ENCODE assay signal across 8 mouse cellular contexts in the genomic region with DNA sequence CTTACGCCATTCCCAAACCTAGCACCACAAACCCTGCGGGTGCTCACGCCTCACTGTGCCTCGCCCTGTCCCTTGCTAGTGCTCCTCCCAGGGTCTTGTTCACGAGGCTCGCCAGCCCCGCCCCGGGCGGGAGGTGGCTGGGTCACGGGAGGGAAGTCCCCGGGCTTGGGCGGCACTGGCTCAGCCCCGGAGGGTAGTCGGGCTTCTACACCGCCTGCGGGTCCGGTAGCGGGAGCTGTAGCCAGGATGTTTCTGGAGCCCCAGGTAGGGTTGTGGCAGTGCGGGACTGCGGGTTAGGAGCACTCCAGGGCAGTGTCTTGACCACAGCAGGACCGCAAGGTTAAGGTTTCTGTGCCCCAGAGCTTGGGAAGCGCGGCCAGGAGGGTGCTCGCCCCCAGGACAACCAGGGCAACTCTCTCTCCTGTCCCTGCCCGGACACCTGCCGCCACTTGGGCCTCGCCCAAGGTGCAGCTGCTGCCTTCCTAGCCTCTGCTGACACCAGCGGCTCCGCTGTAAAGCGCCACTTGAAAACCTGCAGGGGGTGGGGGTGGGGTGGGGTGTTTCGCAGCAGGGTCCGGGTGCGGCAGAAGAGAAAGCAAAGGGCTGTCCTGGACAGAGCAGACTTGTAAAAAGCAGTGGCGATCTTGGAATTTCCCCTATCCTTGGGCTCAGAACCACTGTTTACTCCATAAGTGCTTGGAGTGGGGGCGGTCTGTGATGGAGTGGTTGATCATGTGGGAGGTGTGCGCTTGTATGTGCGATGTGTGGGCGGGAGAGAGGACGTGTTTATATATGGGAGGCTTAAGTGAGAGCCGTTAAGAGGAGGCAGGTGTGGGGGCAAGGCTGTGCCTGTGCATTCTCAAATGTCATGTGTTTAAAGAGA. TPM values are rescaled to one million over a fixed set of nuclear protein-coding genes. Genes with fewer than 3 reads are reported as not detected.
DNase-seq lines count a peak whose midpoint lies in the region; ATAC-seq and TF ChIP-seq lines count a peak whose summit lies in the region.

No protein-coding gene starts in this region.

- no peak for TF ChIP-seq CTCF in intestine, postnatal 0 days (IDR thresholded peaks at IDR 0.05; ENCODE audit: low read depth)
- TF ChIP-seq CTCF in liver, embryonic 14.5 days (IDR thresholded peaks at IDR 0.05; ENCODE audit: low read depth): no peak

- H3K9me3 ChIP-seq in intestine, postnatal 0 days (ENCODE audit: control insufficient read depth): no peaks in the 10 kb centered on the region
- H3K9me3 ChIP-seq in liver, embryonic 14.5 days (ENCODE audit: control insufficient read depth, low read length): no peaks in the 10 kb centered on the region

- WGBS in intestine, postnatal 0 days: under 1% methylated on average over 40 of the region's 40 CpGs
- WGBS in liver, embryonic 14.5 days (ENCODE audit: insufficient replicate concordance): 2% methylated on average over 40 of the region's 40 CpGs

- peak overlapping the region; percentile 46 for H3K4me3 ChIP-seq in intestine, postnatal 0 days (ENCODE audit: low read depth, low read length)
- H3K4me3 ChIP-seq in liver, embryonic 14.5 days (ENCODE audit: insufficient read depth in 1 of 2, low read depth in 2 of 2, low read length in 2 of 2): peak overlapping the region in 1 of 2 experiments; percentile 0; a peak in 1 of 4 replicates

- DNase-seq in spleen, adult 18-20 months: peak; percentile 16 to 35
- DNase-seq in spleen, adult 12 weeks (ENCODE audit: low spot score): no peak
- peak; percentile 75 for DNase-seq in cerebellum, adult 9-10 months
- peak; percentile 68 to 81 for DNase-seq in frontal cortex, postnatal 36 days (ENCODE audit: low spot score in 2 of 2)
- DNase-seq in liver, embryonic 14.5 days (ENCODE audit: low read depth in 3 of 3, low spot score in 3 of 3): no peak
- peak; percentile 30 for DNase-seq in naive thymus-derived CD4-positive, alpha-beta T cell, adult 2 months (ENCODE audit: low read depth)
- peak; percentile 37 for DNase-seq in thymus, postnatal 25 days

- peak; percentile 58 for ATAC-seq in intestine, postnatal 0 days
- ATAC-seq in liver, embryonic 14.5 days (ENCODE audit: insufficient read depth): no peak

- no peaks in the 10 kb centered on the region for H3K4me1 ChIP-seq in intestine, postnatal 0 days (replicated peaks; ENCODE audit: control insufficient read depth, insufficient read depth, low read length)
- peaks cover 0 to 2% of the 10 kb centered on the region in 2 experiments; a peak in 1 of 4 replicates for H3K4me1 ChIP-seq in liver, embryonic 14.5 days (replicated peaks; ENCODE audit: control insufficient read depth in 2 of 2, insufficient read depth in 2 of 2, low read length in 1 of 2)

- 0 out of 2 replicates have a peak overlapping the region, but pooled peaks have one; percentile 2 for H3K9ac ChIP-seq in intestine, postnatal 0 days (ENCODE audit: low read depth, low read length)
- H3K9ac ChIP-seq in liver, embryonic 14.5 days (replicated peaks): no peak overlapping the region

- H3K27me3 ChIP-seq in intestine, postnatal 0 days (replicated peaks; ENCODE audit: control insufficient read depth, insufficient read depth, low read length): peaks cover 13% of the 10 kb centered on the region; the same call in 1 of the 2 replicates
- peaks cover 2% of the 10 kb centered on the region for H3K27me3 ChIP-seq in liver, embryonic 14.5 days (ENCODE audit: control insufficient read depth, insufficient read depth, low read length)

- no peaks in the 10 kb centered on the region for H3K36me3 ChIP-seq in intestine, postnatal 0 days (ENCODE audit: control insufficient read depth, insufficient read depth)
- no peaks in the 10 kb centered on the region for H3K36me3 ChIP-seq in liver, embryonic 14.5 days (replicated peaks; ENCODE audit: control insufficient read depth, insufficient read depth, low read depth)

- no peak overlapping the region for H3K27ac ChIP-seq in intestine, postnatal 0 days (ENCODE audit: low read depth, low read length)
- H3K27ac ChIP-seq in liver, embryonic 14.5 days: no peak overlapping the region

- no peak for TF ChIP-seq EP300 in liver, embryonic 14.5 days (IDR thresholded peaks at IDR 0.05; ENCODE audit: low read depth)

- H3K4me2 ChIP-seq in intestine, postnatal 0 days (replicated peaks; ENCODE audit: low read depth): peak overlapping the region; percentile 92
- peak overlapping the region; percentile 39 for H3K4me2 ChIP-seq in liver, embryonic 14.5 days (ENCODE audit: low read depth)

RNA-seq across cellular contexts. Expression of gene Rasgef1a, which starts 55.2 kb away (rescaled TPM):
- 0.07 and 0.25 TPM in 2 replicates for polyA plus RNA-seq in intestine, postnatal 0 days (2015; fragmentation: Nextera tagmentation; extraction: Ambion mirVana)
- polyA plus RNA-seq in liver, embryonic 14.5 days (2012; rRNA removed): 0.04 TPM in 2 replicates
- not detected in 2 replicates for polyA plus RNA-seq in liver, embryonic 14.5 days (2014; fragmentation: Nextera tagmentation; extraction: Ambion mirVana)

Comparison
In these comparisons a context has a peak if more than half of its experiments do, and no peak if none do; other contexts are left out.
1. DNase-seq: peak in spleen, adult 18-20 months (2 of 2), cerebellum, adult 9-10 months (single experiment), frontal cortex, postnatal 36 days (2 of 2), naive thymus-derived CD4-positive, alpha-beta T cell, adult 2 months (single experiment) and thymus, postnatal 25 days (single experiment); none in spleen, adult 12 weeks (single experiment) and liver, embryonic 14.5 days (0 of 3).